Mouse (Mus musculus): Measurements from ENCODE around the gene Mdm2. TPM values are rescaled to one million over a fixed set of nuclear protein-coding genes. Genes with fewer than 3 reads are reported as not detected.
"Not testable (repeated sequence)": the region's sequence is repeated elsewhere in the genome, so short reads cannot be mapped to it uniquely, and the experiment has no call there.

Gene Mdm2
- total RNA-seq, 1 experiment from 2014 or later: 108 TPM

- no peak; a peak in 1 of 4 replicates for ATAC-seq (replicated peaks in 1 of 2; ENCODE audit: insufficient read depth in 1 of 2, low FRiP score in 2 of 2, low TSS enrichment in 1 of 2, low read depth in 1 of 2, poor library complexity in 2 of 2, severe bottlenecking in 2 of 2)
These were observed 27.8 kb upstream of the Mdm2 start for GRCm38 (mm10) chr10:117738140-117738921.

DNA sequence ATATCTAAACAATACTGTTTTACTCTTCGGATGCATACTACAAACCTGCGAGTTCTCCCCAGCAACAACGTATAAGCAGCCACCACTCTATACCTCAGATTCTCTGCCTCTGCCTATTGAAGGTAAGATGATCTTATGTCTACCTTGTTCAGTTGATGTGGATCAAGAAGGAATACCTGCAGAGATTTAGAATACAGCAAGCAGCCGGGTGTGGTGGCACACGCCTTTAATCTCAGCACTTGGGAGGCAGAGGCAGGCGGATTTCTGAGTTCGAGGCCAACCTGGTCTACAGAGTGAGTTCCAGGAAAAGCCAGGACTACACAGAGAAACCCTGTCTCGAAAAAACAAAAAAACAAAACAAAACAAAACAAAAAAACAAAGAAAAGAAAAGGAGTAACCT, 26.9 kb upstream of the Mdm2 start:
- not testable (repeated sequence) for ATAC-seq (replicated peaks in 1 of 2; ENCODE audit: insufficient read depth in 1 of 2, low FRiP score in 2 of 2, low TSS enrichment in 1 of 2, low read depth in 1 of 2, poor library complexity in 2 of 2, severe bottlenecking in 2 of 2)

GRCm38 (mm10) chr10:117737075-117737474, 26.5 kb upstream of the Mdm2 start:
- ATAC-seq (replicated peaks in 1 of 2; ENCODE audit: insufficient read depth in 1 of 2, low FRiP score in 2 of 2, low TSS enrichment in 1 of 2, low read depth in 1 of 2, poor library complexity in 2 of 2, severe bottlenecking in 2 of 2): no peak

GRCm38 (mm10) chr10:117736573-117736972, 26.0 kb upstream of the Mdm2 start:
- ATAC-seq (replicated peaks in 1 of 2; ENCODE audit: insufficient read depth in 1 of 2, low FRiP score in 2 of 2, low TSS enrichment in 1 of 2, low read depth in 1 of 2, poor library complexity in 2 of 2, severe bottlenecking in 2 of 2): no peak

GRCm38 (mm10) chr10:117735396-117735795, 24.8 kb upstream of the Mdm2 start:
- ATAC-seq (replicated peaks in 1 of 2; ENCODE audit: insufficient read depth in 1 of 2, low FRiP score in 2 of 2, low TSS enrichment in 1 of 2, low read depth in 1 of 2, poor library complexity in 2 of 2, severe bottlenecking in 2 of 2): not testable (repeated sequence)

DNA sequence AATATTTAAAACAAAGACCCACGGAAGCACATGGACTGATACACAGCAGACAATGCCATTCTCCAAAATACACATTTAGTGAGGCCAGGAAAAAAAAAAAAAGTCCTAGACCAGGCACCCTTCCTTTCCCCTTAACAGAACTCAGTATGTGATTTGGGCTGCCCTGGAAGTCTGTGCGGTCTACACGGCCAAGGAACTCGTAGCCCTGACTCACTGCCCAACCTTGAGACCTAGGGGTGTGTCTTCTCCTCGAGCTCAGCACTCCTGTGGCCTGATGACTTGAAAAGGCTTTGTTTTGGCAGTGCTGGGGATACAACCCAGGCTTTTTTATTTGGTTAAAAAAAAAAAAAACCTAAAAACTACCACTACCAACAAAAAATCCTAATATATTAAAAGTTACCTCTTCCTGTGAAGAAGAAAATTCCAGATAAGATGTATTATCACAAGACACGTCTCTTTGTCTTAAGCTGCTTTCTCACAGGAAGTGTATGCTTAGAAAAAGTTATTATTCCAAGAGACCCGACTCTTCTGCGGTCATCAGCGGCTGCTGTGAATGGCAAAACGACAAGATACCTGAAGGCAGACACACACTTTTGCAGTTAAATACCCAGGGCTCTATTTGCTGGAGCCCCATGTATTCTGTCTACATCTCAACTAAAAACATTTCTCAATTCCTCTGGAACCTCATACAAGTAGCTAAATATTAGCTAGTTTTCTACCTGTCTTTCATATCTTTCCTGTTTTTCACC, 23.7 kb upstream of the Mdm2 start:
- ATAC-seq (replicated peaks in 1 of 2; ENCODE audit: insufficient read depth in 1 of 2, low FRiP score in 2 of 2, low TSS enrichment in 1 of 2, low read depth in 1 of 2, poor library complexity in 2 of 2, severe bottlenecking in 2 of 2): not testable (repeated sequence)

GRCm38 (mm10) chr10:117733626-117734025, 23.1 kb upstream of the Mdm2 start:
- ATAC-seq (replicated peaks in 1 of 2; ENCODE audit: insufficient read depth in 1 of 2, low FRiP score in 2 of 2, low TSS enrichment in 1 of 2, low read depth in 1 of 2, poor library complexity in 2 of 2, severe bottlenecking in 2 of 2): not testable (repeated sequence)

GRCm38 (mm10) chr10:117732962-117733592, 22.5 kb upstream of the Mdm2 start:
- ATAC-seq (replicated peaks in 1 of 2; ENCODE audit: insufficient read depth in 1 of 2, low FRiP score in 2 of 2, low TSS enrichment in 1 of 2, low read depth in 1 of 2, poor library complexity in 2 of 2, severe bottlenecking in 2 of 2): no peak

GRCm38 (mm10) chr10:117732184-117732583, 21.6 kb upstream of the Mdm2 start:
- ATAC-seq (replicated peaks in 1 of 2; ENCODE audit: insufficient read depth in 1 of 2, low FRiP score in 2 of 2, low TSS enrichment in 1 of 2, low read depth in 1 of 2, poor library complexity in 2 of 2, severe bottlenecking in 2 of 2): peak in 1 of 2 experiments; percentile 52; a peak in 2 of 4 replicates

DNA sequence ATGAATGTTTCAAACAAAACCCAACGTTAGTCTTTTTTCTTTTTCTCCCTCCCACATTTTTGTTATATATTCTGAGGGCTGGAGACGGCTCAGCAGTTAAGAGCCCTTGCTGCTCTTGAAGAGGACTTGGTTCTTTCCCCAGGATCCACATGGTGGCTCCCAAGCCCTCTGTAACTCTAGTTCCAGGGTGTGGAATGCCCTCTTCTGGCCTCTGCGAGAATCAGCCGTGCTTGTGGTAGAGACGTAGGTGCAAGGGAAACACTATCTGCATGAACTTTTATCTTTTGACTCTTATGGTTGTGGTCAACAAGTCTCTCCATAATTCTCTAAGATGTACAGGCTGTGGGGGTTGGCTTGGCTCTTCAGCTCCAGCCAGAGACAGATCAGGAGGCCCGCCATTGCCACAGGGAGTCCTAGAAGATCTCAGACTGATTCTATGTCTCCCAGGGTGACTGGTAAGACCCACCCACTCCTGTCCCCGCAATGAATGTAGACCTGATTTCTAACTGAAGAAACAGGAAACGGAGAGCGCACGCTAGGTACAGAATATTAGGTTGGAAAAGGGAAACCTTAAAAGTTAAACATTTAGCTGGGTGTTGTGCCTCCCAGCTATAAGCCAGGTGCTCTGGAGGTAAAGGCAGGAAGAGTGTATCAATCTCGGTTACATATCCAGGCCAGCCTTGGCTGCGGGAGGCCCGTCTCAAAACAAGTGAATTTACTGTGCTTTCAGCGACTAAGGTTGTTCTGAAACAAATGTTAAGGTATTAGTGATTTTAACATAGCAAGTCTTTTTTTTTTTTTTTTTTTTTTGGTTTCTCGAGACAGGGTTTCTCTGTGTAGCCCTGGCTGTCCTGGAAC, 20.9 kb upstream of the Mdm2 start:
- ATAC-seq (replicated peaks in 1 of 2; ENCODE audit: insufficient read depth in 1 of 2, low FRiP score in 2 of 2, low TSS enrichment in 1 of 2, low read depth in 1 of 2, poor library complexity in 2 of 2, severe bottlenecking in 2 of 2): peak; percentile 82 to 85

- no peak for ATAC-seq (replicated peaks in 1 of 2; ENCODE audit: insufficient read depth in 1 of 2, low FRiP score in 2 of 2, low TSS enrichment in 1 of 2, low read depth in 1 of 2, poor library complexity in 2 of 2, severe bottlenecking in 2 of 2)
These were observed 20.2 kb upstream of the Mdm2 start for GRCm38 (mm10) chr10:117730637-117731203.

DNA sequence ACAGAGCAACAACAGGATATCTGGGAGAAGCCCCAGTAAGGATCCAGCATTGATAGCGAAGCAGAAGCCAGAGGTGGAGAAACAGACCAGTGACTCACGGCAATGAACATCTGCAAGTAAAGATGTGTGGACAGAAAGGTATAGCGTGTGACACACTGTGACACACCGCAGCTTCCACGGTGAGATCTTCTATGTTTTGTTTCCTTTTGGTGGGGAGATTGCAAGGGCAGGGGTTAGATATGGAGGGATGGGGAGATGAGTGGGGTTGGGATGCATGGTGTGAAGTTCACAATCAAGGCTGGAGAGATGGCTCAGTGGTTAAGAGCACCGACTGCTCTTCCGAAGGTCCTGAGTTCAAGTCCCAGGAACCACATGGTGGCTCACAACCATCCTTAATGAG, 19.6 kb upstream of the Mdm2 start:
- ATAC-seq (replicated peaks in 1 of 2; ENCODE audit: insufficient read depth in 1 of 2, low FRiP score in 2 of 2, low TSS enrichment in 1 of 2, low read depth in 1 of 2, poor library complexity in 2 of 2, severe bottlenecking in 2 of 2): no peak

- ATAC-seq (replicated peaks in 1 of 2; ENCODE audit: insufficient read depth in 1 of 2, low FRiP score in 2 of 2, low TSS enrichment in 1 of 2, low read depth in 1 of 2, poor library complexity in 2 of 2, severe bottlenecking in 2 of 2): no peak
These were observed 18.7 kb upstream of the Mdm2 start for GRCm38 (mm10) chr10:117729139-117729814.

DNA sequence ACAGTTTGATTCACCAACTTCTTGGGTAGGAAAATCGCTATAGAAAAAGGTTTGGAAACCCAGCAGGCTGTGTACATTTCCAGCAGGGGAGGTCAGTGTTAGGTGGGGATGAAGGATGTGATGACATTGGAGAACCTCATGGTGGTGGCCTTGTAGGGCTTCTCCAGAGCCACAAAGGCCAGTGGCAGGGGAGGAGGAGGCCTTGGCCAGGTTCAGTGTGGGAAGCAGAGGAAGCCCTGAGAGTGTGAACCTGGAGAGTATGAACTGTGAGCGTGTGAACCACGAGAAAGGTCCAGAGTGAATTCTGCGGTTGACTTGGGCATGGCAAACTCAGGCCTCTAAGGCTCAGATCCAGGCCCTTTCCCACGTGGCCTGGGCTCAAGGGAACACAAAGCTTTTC, 18.0 kb upstream of the Mdm2 start:
- ATAC-seq (replicated peaks in 1 of 2; ENCODE audit: insufficient read depth in 1 of 2, low FRiP score in 2 of 2, low TSS enrichment in 1 of 2, low read depth in 1 of 2, poor library complexity in 2 of 2, severe bottlenecking in 2 of 2): no peak

DNA sequence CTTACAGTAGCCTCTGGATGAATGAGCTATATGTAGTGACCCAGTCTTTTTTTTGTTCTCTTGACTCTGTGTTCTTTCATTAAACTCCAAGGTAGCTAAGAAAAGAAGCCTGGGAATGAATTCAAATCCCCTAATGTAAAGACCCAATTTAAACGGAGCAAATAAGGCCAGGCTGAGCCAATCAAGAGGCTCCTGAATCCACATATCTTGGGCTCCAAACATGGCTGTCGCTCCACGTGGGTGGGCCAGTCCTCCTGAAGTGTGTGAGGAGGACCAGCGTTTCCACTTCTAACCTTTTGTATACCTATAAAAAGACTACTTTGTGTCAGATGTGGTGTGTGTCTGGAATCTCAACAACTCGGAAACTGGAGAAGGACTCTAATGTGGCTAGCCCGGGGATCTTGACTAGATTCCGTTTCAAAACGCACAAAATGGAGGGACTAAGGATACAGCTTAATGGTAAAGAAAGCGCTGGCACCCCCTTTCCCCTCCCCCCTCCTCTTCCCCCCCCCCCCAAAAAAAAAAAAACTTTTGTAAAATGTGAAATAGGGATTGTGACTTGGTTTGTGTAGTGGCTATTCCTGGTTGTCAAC, 17.1 kb upstream of the Mdm2 start:
- ATAC-seq (replicated peaks in 1 of 2; ENCODE audit: insufficient read depth in 1 of 2, low FRiP score in 2 of 2, low TSS enrichment in 1 of 2, low read depth in 1 of 2, poor library complexity in 2 of 2, severe bottlenecking in 2 of 2): no peak

GRCm38 (mm10) chr10:117726888-117727385, 16.4 kb upstream of the Mdm2 start:
- ATAC-seq (replicated peaks in 1 of 2; ENCODE audit: insufficient read depth in 1 of 2, low FRiP score in 2 of 2, low TSS enrichment in 1 of 2, low read depth in 1 of 2, poor library complexity in 2 of 2, severe bottlenecking in 2 of 2): no peak

All from hematopoietic stem cell, adult 5-6 weeks (primary cell).